Mouse (Mus musculus): ENCODE data around the gene Igfals. TPM values are rescaled to one million over a fixed set of nuclear protein-coding genes. Genes with fewer than 3 reads are reported as not detected.
A peak's percentile ranks its signal among the peaks of the same experiment; 100 is the strongest.

Gene Igfals
- polyA plus RNA-seq, 1 experiment from 2014 or later = 0.12 TPM

DNA sequence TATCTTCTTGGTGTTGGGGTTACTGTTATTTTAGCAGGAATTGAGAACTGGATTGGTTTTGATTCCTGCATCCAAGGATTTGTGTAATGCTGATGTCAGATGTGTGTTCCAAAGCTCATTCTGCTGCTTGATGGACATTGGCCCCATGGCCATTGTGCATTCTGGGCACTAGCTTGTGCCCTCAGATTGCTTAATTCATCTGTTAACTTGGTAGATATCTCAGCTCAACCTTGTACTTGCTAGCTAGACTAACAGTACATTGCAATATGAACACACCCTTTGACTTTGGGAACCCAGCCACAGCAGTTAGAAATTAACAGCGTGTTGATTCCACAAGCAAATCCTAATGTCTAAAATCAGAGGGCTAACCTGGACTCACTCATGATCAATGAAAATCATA, 18.4 kb upstream of the Igfals start:
- CTCF ChIA-PET = no interaction called here
- no peaks in the 10 kb centered on the region for H3K27me3 ChIP-seq
- POLR2A ChIA-PET = interaction anchor here (0.6 to 1.2 kb wide), 2 partner anchors 18 to 1145 kb away, joined by 3 read pairs; partner anchors contain the start of gene Igfals
- no peak for TF ChIP-seq CTCF (IDR thresholded peaks at IDR 0.05)
- DNase-seq (ENCODE audit: low read depth, low spot score) (no peak), ATAC-seq (no peak)
- in situ Hi-C loops (cut with MboI; ENCODE audit: low pct_unique_long_range_greater_than_20kb) = loop anchor here (5.0 kb wide), 1 partner anchor 40 kb away; the partner anchor contains the start of genes Nubp2 and Spsb3

DNA sequence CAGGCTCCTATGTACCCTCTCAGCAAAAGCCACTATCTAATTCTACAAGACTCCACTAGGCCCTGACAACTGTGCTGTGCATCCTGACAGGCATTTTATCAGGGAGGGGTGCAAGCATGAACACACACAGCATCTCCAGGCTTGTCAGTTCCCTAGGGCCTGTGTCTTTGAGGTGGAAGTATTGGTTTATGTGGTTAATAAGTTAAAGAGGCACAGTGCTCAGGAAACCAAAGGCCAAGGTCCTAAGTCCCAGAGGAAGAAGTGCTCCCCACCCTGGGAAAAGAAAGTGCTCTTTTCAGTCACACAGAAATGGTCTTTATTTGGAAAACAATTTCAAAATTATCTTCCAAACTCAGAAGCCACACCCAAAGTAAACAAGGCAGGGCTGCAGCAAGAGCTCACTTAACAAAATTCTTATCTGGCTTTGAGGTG, 17.2 kb upstream of the Igfals start:
- no peaks in the 10 kb centered on the region for H3K27me3 ChIP-seq
- CTCF ChIA-PET = interaction anchor here (1.7 kb wide), 1 partner anchor 34 kb away, joined by 4 read pairs; no protein-coding TSS in a partner anchor
- POLR2A ChIA-PET = interaction anchor here (1.2 to 1.4 kb wide), 3 partner anchors 8 to 46 kb away, joined by 3 to 4 read pairs (median 3); partner anchors contain the start of genes Eme2, Igfals and Mrps34
- TF ChIP-seq CTCF (IDR thresholded peaks at IDR 0.05) = no peak
- in situ Hi-C loops (cut with MboI; ENCODE audit: low pct_unique_long_range_greater_than_20kb) = loop anchor here (5.0 kb wide), 1 partner anchor 39 kb away; the partner anchor contains the start of genes Nubp2 and Spsb3
- DNase-seq (ENCODE audit: low read depth, low spot score) (no peak), ATAC-seq (no peak)

DNA sequence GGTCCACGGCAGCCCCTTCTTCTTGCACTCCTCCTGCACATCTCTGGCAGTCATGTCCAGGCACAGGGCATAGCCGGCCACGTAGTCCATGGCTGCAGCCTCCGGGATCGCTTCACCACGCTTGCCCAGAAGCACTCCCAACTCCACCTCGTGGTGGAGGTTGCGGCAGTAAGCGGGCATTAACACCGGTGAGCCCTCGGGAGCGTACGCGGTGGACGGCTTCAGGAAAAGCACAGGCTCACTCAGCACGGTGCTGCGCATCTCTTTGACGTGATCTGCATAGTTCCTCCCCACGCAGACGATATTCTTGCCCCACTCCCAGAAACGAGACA, 16.1 kb upstream of the Igfals start:
- in situ Hi-C loops (cut with MboI; ENCODE audit: low pct_unique_long_range_greater_than_20kb) = loop anchor here (5.0 kb wide), 1 partner anchor 38 kb away; the partner anchor contains the start of genes Nubp2 and Spsb3
- H3K27me3 ChIP-seq = no peaks in the 10 kb centered on the region
- DNase-seq (ENCODE audit: low read depth, low spot score) (no peak), ATAC-seq (peak; percentile 26)
- ChIA-PET POLR2A (interaction anchor here (0.9 to 1.4 kb wide), 4 partner anchors 9 to 45 kb away, joined by 3 to 5 read pairs (median 4); partner anchors contain the start of genes Eme2 and Mrps34), CTCF (interaction anchor here (1.4 kb wide), 1 partner anchor 13 kb away, joined by 3 read pairs; no protein-coding TSS in a partner anchor)
- no peak for TF ChIP-seq CTCF (IDR thresholded peaks at IDR 0.05)

DNA sequence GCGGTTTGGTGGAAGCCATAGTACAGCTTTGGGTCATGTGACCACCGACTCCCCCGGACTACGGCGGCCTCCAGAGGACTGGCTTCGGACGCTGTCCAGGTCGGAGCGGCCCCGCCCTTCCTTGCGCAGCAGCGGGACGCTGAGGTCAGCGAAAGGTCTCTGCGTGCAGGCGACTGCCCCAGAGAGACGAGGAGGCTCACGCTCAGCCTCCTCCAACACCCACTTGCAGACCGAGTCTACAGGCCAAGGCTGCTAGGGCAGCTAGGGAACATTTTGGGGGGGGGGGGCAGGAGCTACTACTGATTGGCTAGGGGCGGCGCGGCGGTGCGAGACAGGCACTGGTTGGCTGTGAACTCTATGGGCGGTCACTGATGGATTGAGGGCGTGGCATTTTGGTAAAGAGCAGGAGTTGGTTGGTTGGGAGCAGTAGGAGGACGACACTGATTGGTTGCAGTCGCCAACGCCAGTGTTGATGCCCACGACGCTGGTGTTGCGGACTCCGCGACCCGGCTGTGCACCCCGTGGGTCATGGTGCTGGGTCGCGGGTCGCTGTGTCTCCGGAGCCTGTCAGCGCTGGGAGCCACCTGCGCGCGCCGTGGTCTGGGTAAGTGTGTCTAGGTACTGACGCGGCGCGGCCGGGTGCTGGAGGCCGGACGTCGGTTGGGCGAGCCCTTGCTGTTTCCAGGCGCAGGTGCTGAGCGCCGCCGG, 15.6 kb upstream of the Igfals start, which contains the start of gene Fahd1:
Fahd1 (minus strand) TSS at position 300 of the 708 bp plus-strand sequence.
- no peaks in the 10 kb centered on the region for H3K27me3 ChIP-seq
- peak; percentile 97 for ATAC-seq
- DNase-seq (ENCODE audit: low read depth, low spot score) = peak; percentile 86
- CTCF ChIA-PET = interaction anchor here (1.0 to 1.6 kb wide), 3 partner anchors 10 to 32 kb away, joined by 3 read pairs; partner anchors contain the start of gene Hagh
- POLR2A ChIA-PET = interaction anchor here (0.9 to 1.4 kb wide), 6 partner anchors 10 to 47 kb away, joined by 3 to 5 read pairs (median 3); partner anchors contain the start of genes Eme2 and Mrps34
- TF ChIP-seq CTCF (IDR thresholded peaks at IDR 0.05) = no peak
- in situ Hi-C loops (cut with MboI; ENCODE audit: low pct_unique_long_range_greater_than_20kb) = no loop called here

DNA sequence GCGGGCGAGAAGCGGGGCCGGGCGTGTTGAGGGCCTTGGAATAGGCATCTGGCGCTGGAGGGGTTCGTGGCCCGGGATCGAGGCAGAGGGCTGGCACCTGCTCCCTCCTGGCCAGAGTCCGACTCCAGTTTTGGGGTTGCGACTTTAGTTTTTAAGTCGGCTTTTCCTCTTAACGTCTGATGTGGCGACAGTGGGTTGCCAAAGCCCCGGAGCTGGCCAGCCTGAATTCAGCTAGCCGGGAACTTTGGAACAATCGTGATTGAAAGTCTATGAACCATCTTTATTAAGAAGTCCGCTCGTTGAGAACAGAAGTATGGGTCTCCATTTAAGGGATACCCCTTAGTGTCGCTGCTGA, 15.0 kb upstream of the Igfals start:
- no peak for TF ChIP-seq CTCF (IDR thresholded peaks at IDR 0.05)
- no peak for ATAC-seq
- DNase-seq (ENCODE audit: low read depth, low spot score) = no peak
- POLR2A ChIA-PET = interaction anchor here (1.0 to 1.3 kb wide), 3 partner anchors 12 to 46 kb away, joined by 3 to 5 read pairs (median 3); no protein-coding TSS in a partner anchor
- no peaks in the 10 kb centered on the region for H3K27me3 ChIP-seq
- in situ Hi-C loops (cut with MboI; ENCODE audit: low pct_unique_long_range_greater_than_20kb) = no loop called here
- CTCF ChIA-PET = interaction anchor here (1.0 to 1.6 kb wide), 3 partner anchors 11 to 31 kb away, joined by 3 read pairs; partner anchors contain the start of gene Hagh

DNA sequence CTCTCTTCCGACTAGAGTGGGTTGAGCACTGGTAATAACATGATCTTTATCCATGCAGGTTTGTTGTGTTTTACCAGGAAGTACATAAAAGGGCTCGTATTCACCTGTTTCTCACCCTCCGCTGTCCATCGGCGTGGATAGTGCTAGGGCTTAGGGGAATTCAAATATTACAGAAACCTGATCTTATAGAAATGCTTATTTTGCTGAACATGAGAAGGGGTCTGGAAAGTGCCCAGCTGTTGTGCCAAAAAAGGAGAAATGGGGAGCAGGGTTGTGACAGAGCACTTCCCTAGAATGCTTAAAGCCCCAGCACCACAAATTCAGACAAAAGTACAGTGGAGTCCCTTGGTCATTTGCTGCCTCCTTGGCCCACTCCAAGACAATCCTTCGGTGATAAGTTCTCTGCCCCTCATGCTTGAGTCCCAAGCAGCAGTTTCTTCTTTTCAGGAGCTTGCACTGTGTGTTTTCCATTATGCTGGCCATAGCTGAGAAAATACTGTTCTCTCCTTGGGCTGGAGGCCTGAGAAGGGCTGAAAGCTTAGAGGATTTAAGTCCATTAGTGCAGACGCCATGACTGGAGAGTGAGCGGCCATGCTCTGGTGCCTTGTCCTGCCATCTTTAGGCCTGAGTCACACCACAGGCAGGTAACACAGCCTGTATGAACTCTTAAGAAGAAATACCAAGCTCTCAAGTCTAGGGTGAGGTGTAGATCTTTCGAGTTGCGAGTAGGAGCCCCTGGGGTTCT, 14.2 kb upstream of the Igfals start:
- in situ Hi-C loops (cut with MboI; ENCODE audit: low pct_unique_long_range_greater_than_20kb) = no loop called here
- no peak for TF ChIP-seq CTCF (IDR thresholded peaks at IDR 0.05)
- DNase-seq (ENCODE audit: low read depth, low spot score) (no peak), ATAC-seq (no peak)
- POLR2A ChIA-PET = interaction anchor here (1.0 kb wide), 1 partner anchor 11 kb away, joined by 3 read pairs; no protein-coding TSS in a partner anchor
- no peaks in the 10 kb centered on the region for H3K27me3 ChIP-seq
- CTCF ChIA-PET = interaction anchor here (1.0 to 1.6 kb wide), 2 partner anchors 11 to 30 kb away, joined by 3 read pairs; partner anchors contain the start of gene Hagh

DNA sequence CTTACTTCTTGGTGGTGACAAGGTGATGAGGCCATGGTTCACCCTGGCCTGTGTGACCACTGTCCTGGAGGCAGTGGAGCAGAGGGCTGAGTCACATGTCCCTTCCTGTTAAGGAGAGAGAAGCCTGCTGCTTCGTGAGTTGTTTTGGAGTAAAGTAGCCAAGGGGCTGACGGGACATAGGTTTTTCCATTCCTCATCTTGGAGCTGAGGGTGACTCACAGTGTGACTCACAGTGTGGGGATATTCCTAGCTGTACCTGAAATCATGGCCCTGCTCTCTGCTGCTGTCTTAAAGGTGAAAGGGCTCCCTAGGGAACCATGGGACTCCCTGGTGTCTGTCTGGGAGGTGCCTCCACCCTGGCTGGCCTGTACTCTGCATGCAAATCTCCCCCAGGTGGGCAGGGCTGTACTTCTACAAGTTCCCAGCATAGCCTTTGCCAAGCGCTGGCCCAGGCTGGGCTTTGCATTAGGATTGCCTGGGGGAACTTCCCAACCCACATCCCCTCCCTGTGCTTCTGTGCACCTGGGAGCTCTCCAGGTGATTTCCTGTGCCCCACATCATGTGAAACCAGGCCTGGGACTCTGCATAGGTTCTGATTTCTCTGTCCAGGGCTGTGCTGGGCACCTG, 9.8 kb upstream of the Igfals start:
- in situ Hi-C loops (cut with MboI; ENCODE audit: low pct_unique_long_range_greater_than_20kb) = no loop called here
- DNase-seq (ENCODE audit: low read depth, low spot score) (peak; percentile 75), ATAC-seq (peak; percentile 76)
- no peaks in the 10 kb centered on the region for H3K27me3 ChIP-seq
- CTCF ChIA-PET = no interaction called here
- no peak for TF ChIP-seq CTCF (IDR thresholded peaks at IDR 0.05)
- POLR2A ChIA-PET = no interaction called here

DNA sequence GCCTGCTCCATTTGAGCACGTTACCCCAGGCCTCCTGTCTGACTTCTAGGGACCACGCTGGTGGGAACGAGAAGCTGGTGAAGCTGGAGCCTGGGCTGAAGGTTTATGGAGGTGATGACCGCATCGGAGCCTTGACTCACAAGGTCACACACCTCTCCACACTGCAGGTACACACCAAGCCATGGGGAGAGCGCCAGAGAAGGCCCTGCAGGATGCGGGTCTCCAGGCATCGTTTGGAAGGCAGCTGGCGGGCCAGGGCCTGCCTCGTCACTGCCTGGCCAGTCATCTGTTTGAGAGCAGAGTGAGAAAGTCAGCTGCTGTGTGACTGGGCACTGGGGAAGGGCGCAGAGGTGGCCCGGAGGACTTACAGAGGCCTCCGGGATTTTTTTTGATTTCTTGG, 9.2 kb upstream of the Igfals start:
- ATAC-seq (no peak), DNase-seq (ENCODE audit: low read depth, low spot score) (no peak)
- ChIA-PET POLR2A (interaction anchor here (1.0 kb wide), 1 partner anchor 19 kb away, joined by 4 read pairs; no protein-coding TSS in a partner anchor), CTCF (no interaction called here)
- in situ Hi-C loops (cut with MboI; ENCODE audit: low pct_unique_long_range_greater_than_20kb) = no loop called here
- TF ChIP-seq CTCF (IDR thresholded peaks at IDR 0.05) = no peak
- H3K27me3 ChIP-seq = no peaks in the 10 kb centered on the region

DNA sequence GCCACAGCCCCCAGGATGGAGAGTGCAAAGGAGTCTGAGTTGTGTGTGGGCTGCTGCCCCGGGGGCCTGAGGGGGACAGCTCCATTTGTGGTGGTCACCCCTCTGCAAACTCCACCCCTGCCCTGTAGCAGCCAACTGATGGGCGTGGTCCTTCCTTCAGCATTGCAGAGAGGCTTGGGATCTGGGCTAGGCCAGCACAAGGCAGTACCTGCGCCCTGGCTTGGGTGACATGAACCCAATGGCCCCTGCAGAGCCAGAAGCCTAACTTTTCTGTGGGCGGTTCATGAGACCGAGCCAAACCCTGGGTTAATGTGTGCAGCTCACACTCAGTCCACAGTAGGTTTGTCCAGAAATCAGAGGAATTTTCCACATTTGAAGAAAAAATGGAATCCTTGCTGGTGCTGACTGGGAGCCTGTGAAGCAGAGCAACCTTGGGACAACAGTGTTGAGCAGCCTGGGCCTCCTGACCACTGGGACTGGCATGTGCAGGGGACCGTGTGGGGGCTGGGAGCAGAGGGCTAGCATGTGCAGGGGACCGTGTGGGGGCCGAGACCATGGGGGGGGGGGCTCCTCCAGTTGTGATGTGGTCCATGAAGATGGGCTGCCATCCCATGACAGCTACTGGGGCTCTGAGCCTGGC, 7.8 kb upstream of the Igfals start:
- CTCF ChIA-PET = no interaction called here
- DNase-seq (ENCODE audit: low read depth, low spot score) = no peak

More for the DNA sequence above, 7.8 kb upstream of the Igfals start:
- in situ Hi-C loops (cut with MboI; ENCODE audit: low pct_unique_long_range_greater_than_20kb) = no loop called here
- no peak for TF ChIP-seq CTCF (IDR thresholded peaks at IDR 0.05)
- ATAC-seq = no peak
- no peaks in the 10 kb centered on the region for H3K27me3 ChIP-seq
- POLR2A ChIA-PET = interaction anchor here (0.7 to 1.6 kb wide), 2 partner anchors 9 to 14 kb away, joined by 3 read pairs; no protein-coding TSS in a partner anchor
